Mouse (Mus musculus) heart, adult 2 months (tissue): ENCODE results near the gene Tmem267. TPM values are rescaled to one million over a fixed set of nuclear protein-coding genes. Genes with fewer than 3 reads are reported as not detected.

Experiments
- DNase-seq, 2 experiments: peaks; one replicate each; pipeline ENCODE4 v3.0.0; 2021
- H3K27ac ChIP-seq: fragments of 200-600 bp; 2 replicates; pipeline ENCODE4 v1.8.1; 2022
- H3K27me3 ChIP-seq: fragments of 200-500 bp; 2 replicates; pipeline ENCODE4 v1.6.1; 2012; ENCODE audit warnings: mild to moderate bottlenecking, low read length, inconsistent platforms, mixed read lengths; ENCODE audit not compliant: control insufficient read depth, insufficient read depth
- H3K36me3 ChIP-seq: fragments of 200-500 bp; 2 replicates; pipeline ENCODE4 v1.6.1; 2012; ENCODE audit warnings: low read length, inconsistent platforms; ENCODE audit not compliant: control insufficient read depth, insufficient read depth
- H3K4me1 ChIP-seq: fragments of 200-500 bp; 2 replicates; pipeline ENCODE4 v1.6.1; 2011; ENCODE audit warnings: low read length; ENCODE audit not compliant: control insufficient read depth, insufficient read depth
- H3K4me3 ChIP-seq: fragments of 200-600 bp; 2 replicates; pipeline ENCODE4 v1.8.1; 2022
- H3K79me2 ChIP-seq: fragments of 200-500 bp; replicated peaks from 2 replicates; pipeline ENCODE4 v1.6.1; 2012; ENCODE audit warnings: mild to moderate bottlenecking, inconsistent platforms, low read length, moderate library complexity, mixed read lengths; ENCODE audit not compliant: control insufficient read depth, insufficient read depth
- H3K9ac ChIP-seq: fragments of 200-500 bp; 2 replicates; pipeline ENCODE4 v1.6.1; 2012; ENCODE audit warnings: low read depth, mild to moderate bottlenecking, control low read depth, inconsistent platforms, low read length, mixed read lengths
- CTCF ChIP-seq: fragments of 200-600 bp; IDR thresholded peaks from 2 replicates; pipeline ENCODE4 v1.8.1; 2022; ENCODE audit warnings: antibody characterized with exemption, mild to moderate bottlenecking, moderate library complexity
- EP300 ChIP-seq: fragments of 200-500 bp; IDR thresholded peaks from 2 replicates; pipeline ENCODE4 v1.6.1; 2011; ENCODE audit warnings: low read depth, low read length, control low read depth; ENCODE audit not compliant: insufficient read depth
- POLR2A ChIP-seq: fragments of 200-500 bp; IDR thresholded peaks from 2 replicates; pipeline ENCODE4 v1.6.1; 2011; ENCODE audit warnings: mild to moderate bottlenecking, low read depth, low read length, control low read depth; ENCODE audit not compliant: insufficient read depth
- WGBS: fragments of 180-500 bp; shearing (Covaris S2); methylation state at CpG from one replicate; pipeline ENCODE4 v1.1.7; 2018; 5-methylcytosine and 5-hydroxymethylcytosine counted together
- intact Hi-C: fragments of 180-260 bp; cut with DNase I; formaldehyde crosslinking; loops from one replicate; pipeline ENCODE4 v1.15.1; 2025
- polyA plus RNA-seq: library from polyadenylated mRNA; depleted of rRNA; stranded (reverse); fragments of >200 nt; gene quantifications from 2 replicates; pipeline ENCODE4 v1.2.3, GENCODE M21; 2012; rRNA removed
- total RNA-seq, 2 experiments: library from RNA; stranded (reverse); gene quantifications; 2 replicates each; pipeline ENCODE4 v1.2.3; 2021

The Tmem267 gene
- total and polyA plus RNA-seq, 3 experiments, result 9.7 to 12.9 (median 10.8) TPM

DNA sequence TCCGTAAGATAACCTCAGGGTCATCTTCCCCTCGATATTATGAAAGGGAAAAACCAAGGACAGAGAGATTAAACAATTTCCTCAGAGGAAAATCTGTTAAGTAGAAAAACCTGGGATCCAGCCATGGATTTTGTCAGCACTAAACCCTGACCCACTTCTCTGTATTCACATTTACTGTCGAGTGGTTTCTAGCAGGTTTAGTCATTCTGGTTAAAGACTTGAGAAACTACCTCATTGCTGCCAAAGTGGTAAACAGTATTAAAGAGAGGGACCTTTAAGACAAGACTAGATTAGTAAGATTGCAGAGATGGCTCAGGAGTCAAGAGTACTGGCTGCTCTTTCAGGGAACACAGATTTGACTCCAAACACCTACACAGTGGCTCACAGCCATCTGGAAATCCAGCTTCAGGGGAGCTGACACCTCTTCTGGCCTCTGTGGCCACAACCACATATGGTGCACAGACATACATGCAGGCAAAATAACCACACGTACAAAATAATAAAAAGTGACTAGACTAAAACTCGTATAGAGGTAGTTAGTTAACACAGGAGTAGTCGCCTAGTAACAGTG, 169.1 kb downstream of the Tmem267 start:
- Histone ChIP-seq H3K79me2 (no peaks in the 10 kb centered on the region), H3K9ac (no peak overlapping the region), H3K27me3 (no peaks in the 10 kb centered on the region), H3K27ac (no peak overlapping the region), H3K4me1 (no peaks in the 10 kb centered on the region), H3K4me3 (no peak overlapping the region), H3K36me3 (no peaks in the 10 kb centered on the region)
- intact Hi-C loops, result no loop called here
- 61% methylated on average over 6 of the region's 6 CpGs for WGBS
- TF ChIP-seq CTCF (no peak), EP300 (no peak), POLR2A (no peak)
- no peak for DNase-seq

Other genes with a start within 250 kb of the Tmem267 start
- gene Paip1, start 59.4 kb upstream of the Tmem267 start, total RNA-seq, result 100 to 1,000 TPM; 105 to 131 TPM
- gene Paip1, start 59.4 kb upstream of the Tmem267 start, polyA plus RNA-seq, result 30.3 and 56.6 TPM in 2 replicates
- 1 to 10 TPM; 7.0 to 7.7 TPM for gene 4833420G17Rik, start 25.3 kb upstream of the Tmem267 start, total RNA-seq
- 15.4 and 15.5 TPM in 2 replicates for gene 4833420G17Rik, start 25.3 kb upstream of the Tmem267 start, polyA plus RNA-seq
- 1 to 10 TPM in 1 of 2 experiments, under 1 TPM in 1; 0.86 to 1.9 TPM for gene 3110070M22Rik, start 344 bp downstream of the Tmem267 start, total RNA-seq
- 1.00 and 2.0 TPM in 2 replicates for gene 3110070M22Rik, start 344 bp downstream of the Tmem267 start, polyA plus RNA-seq
- gene Ccl28, start 135.8 kb downstream of the Tmem267 start, total RNA-seq, result not detected
- gene Ccl28, start 135.8 kb downstream of the Tmem267 start, polyA plus RNA-seq, result 0.06 TPM in 1 of 2 replicates, not detected in the other
- 10 to 100 TPM; 34.9 to 35.4 TPM for gene Hmgcs1, start 202.3 kb downstream of the Tmem267 start, total RNA-seq
- gene Hmgcs1, start 202.3 kb downstream of the Tmem267 start, polyA plus RNA-seq, result 16.7 and 29.0 TPM in 2 replicates